Mouse (Mus musculus): ENCODE data around the gene Ndufb10. TPM values are rescaled to one million over a fixed set of nuclear protein-coding genes. Genes with fewer than 3 reads are reported as not detected.

Ndufb10 gene
- polyA plus RNA-seq, 1 experiment from 2014 or later = 413 TPM

DNA sequence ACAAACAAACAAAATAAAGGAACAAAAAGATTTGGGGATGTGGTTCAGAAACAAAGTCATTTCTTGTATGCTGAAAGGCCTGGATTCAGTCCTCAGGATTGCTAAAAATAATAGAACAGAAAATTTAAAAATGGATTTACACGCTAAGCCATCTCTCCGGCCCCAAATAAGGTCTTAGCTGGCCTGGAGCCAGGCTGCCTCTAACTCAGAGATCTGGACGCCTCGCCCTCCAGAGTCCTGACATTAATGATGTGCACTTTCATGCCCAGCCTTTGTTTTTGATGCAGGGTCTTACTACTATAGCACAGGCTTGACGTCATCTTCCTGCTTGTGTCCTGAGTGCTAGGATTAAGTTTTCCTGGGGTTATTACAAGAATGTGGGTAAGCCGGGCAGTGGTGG is 4.8 kb upstream of the Ndufb10 start:
- 69% methylated on average over 6 of the region's 6 CpGs for WGBS

DNA sequence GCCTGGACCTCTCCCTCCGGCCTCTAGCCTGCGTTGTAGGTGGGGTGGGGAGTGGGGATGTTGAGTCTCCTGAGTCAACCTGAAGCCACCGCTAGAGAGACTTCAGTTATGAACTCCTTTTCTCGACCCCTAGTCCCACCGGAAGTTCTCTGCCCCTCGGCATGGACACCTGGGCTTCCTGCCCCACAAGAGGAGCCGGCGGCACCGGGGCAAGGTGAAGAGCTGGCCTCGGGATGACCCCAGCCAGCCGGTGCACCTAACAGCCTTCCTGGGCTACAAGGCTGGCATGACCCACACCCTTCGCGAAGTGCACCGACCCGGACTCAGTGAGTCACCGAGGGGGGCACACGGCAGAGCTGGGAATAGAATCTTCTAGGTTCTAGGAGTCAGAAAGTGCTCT is 3.9 kb upstream of the Ndufb10 start:
- Histone ChIP-seq H3K9me3 (ENCODE audit: control insufficient read depth) (no peaks in the 10 kb centered on the region), H3K4me3 (ENCODE audit: low read depth, low read length) (no peak overlapping the region), H3K27ac (ENCODE audit: low read depth, low read length) (no peak overlapping the region), H3K27me3 (replicated peaks; ENCODE audit: control insufficient read depth, insufficient read depth, low read length) (peaks cover 3% of the 10 kb centered on the region; the same call in 1 of the 2 replicates), H3K36me3 (ENCODE audit: control insufficient read depth, insufficient read depth) (no peaks in the 10 kb centered on the region), H3K4me1 (replicated peaks; ENCODE audit: control insufficient read depth, insufficient read depth, low read length) (0 out of 2 replicates have a peak, but pooled peaks cover under 1% of the 10 kb centered on the region), H3K9ac (ENCODE audit: low read depth, low read length) (no peak overlapping the region), H3K4me2 (replicated peaks; ENCODE audit: low read depth) (no peak overlapping the region)
- ATAC-seq = no peak
- no peak for TF ChIP-seq CTCF (IDR thresholded peaks at IDR 0.05; ENCODE audit: low read depth)
- 65% methylated on average over 17 of the region's 17 CpGs for WGBS

More for the DNA sequence above, 4.8 kb upstream of the Ndufb10 start:
- Histone ChIP-seq H3K4me3 (ENCODE audit: low read depth, low read length) (no peak overlapping the region), H3K27me3 (replicated peaks; ENCODE audit: control insufficient read depth, insufficient read depth, low read length) (peaks cover 3% of the 10 kb centered on the region; the same call in 1 of the 2 replicates), H3K9me3 (ENCODE audit: control insufficient read depth) (no peaks in the 10 kb centered on the region), H3K4me2 (replicated peaks; ENCODE audit: low read depth) (no peak overlapping the region), H3K27ac (ENCODE audit: low read depth, low read length) (no peak overlapping the region), H3K9ac (ENCODE audit: low read depth, low read length) (no peak overlapping the region), H3K36me3 (ENCODE audit: control insufficient read depth, insufficient read depth) (no peaks in the 10 kb centered on the region), H3K4me1 (replicated peaks; ENCODE audit: control insufficient read depth, insufficient read depth, low read length) (no peaks in the 10 kb centered on the region)
- ATAC-seq = no peak
- TF ChIP-seq CTCF (IDR thresholded peaks at IDR 0.05; ENCODE audit: low read depth) = no peak

DNA sequence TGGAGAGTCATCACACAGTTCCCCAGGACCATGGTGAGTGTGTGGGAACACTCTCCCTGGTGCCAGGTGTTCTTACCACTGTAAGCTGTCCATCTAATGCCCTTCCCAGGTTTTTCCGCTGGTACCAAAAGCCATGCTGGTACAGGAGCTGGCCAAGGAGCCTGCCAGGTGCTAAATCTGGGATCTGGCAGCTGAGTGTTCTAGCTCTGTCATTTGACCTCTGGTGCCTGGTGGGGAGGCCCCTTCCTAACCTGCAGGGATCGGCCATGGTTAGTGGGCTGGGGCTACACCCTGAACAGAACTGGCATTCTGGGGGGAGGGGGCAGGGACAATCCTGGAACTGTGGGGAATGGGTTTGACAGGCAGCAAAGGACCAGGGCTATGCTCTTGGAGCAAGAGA is 3.3 kb upstream of the Ndufb10 start, which contains the start of gene Rpl3l:
Gene Rpl3l, plus strand, starts transcription at position 203 of the 400 bp plus-strand sequence.
- ATAC-seq = no peak
- 67% methylated on average over 2 of the region's 2 CpGs for WGBS
- H3K27me3 ChIP-seq (replicated peaks; ENCODE audit: control insufficient read depth, insufficient read depth, low read length) = peaks cover 3% of the 10 kb centered on the region; the same call in 1 of the 2 replicates

DNA sequence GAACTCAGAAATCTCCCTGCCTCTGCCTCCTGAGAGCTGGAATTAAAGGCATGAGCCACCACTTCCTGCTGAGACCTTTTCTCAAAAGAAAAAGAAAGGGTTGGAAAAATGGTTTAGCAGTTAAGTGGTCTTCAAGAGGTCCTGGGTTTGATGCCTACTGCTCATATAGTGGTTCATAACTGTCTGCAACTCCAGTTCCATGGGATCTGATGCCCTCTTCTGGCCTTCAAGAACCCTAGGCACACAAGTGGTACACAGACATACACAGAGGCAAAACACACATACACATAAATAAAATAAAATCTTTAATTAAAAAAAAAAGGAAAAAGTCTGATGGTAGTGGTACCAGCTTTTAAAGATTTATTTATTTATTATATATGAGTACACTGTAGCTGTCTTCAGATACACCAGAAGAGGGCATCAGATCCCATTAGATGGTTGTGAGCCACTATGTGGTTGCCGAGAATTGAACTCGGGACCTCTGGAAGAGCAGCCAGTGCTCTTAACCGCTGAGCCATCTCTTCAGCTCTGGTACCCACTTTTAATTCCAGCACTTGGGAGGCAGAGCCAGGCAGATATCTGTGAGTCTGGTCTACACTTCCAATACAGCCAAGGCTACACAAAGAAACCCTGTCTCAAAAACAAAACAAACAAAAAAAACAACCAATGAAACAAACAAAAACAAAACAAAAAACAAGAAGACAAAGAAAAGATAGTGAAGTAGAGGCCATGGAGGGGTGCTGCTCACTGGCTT is 1.5 kb upstream of the Ndufb10 start:
- Histone ChIP-seq H3K4me1 (replicated peaks; ENCODE audit: control insufficient read depth, insufficient read depth, low read length) (0 out of 2 replicates have a peak, but pooled peaks cover 3% of the 10 kb centered on the region), H3K4me3 (ENCODE audit: low read depth, low read length) (no peak overlapping the region), H3K27me3 (replicated peaks; ENCODE audit: control insufficient read depth, insufficient read depth, low read length) (peaks cover 3% of the 10 kb centered on the region; the same call in 1 of the 2 replicates), H3K27ac (ENCODE audit: low read depth, low read length) (no peak overlapping the region), H3K4me2 (replicated peaks; ENCODE audit: low read depth) (no peak overlapping the region), H3K36me3 (ENCODE audit: control insufficient read depth, insufficient read depth) (peaks cover 11% of the 10 kb centered on the region), H3K9ac (ENCODE audit: low read depth, low read length) (no peak overlapping the region), H3K9me3 (ENCODE audit: control insufficient read depth) (no peaks in the 10 kb centered on the region)
- peak; percentile 40 for TF ChIP-seq CTCF (IDR thresholded peaks at IDR 0.05; ENCODE audit: low read depth)
- WGBS = 73% methylated on average over 3 of the region's 3 CpGs
- ATAC-seq = no peak

More for the DNA sequence above, 3.3 kb upstream of the Ndufb10 start, which contains the start of gene Rpl3l:
- 0 out of 2 replicates have a peak, but pooled peaks cover 3% of the 10 kb centered on the region for H3K4me1 ChIP-seq (replicated peaks; ENCODE audit: control insufficient read depth, insufficient read depth, low read length)
- H3K36me3 ChIP-seq (ENCODE audit: control insufficient read depth, insufficient read depth) = no peaks in the 10 kb centered on the region
- H3K9me3 ChIP-seq (ENCODE audit: control insufficient read depth) = no peaks in the 10 kb centered on the region
- H3K9ac ChIP-seq (ENCODE audit: low read depth, low read length) = no peak within 1 kb of the TSS
- H3K27ac ChIP-seq (ENCODE audit: low read depth, low read length) = no peak within 1 kb of the TSS
- TF ChIP-seq CTCF (IDR thresholded peaks at IDR 0.05; ENCODE audit: low read depth) = no peak
- no peak within 1 kb of the TSS for H3K4me2 ChIP-seq (replicated peaks; ENCODE audit: low read depth)
- no peak within 1 kb of the TSS for H3K4me3 ChIP-seq (ENCODE audit: low read depth, low read length)

DNA sequence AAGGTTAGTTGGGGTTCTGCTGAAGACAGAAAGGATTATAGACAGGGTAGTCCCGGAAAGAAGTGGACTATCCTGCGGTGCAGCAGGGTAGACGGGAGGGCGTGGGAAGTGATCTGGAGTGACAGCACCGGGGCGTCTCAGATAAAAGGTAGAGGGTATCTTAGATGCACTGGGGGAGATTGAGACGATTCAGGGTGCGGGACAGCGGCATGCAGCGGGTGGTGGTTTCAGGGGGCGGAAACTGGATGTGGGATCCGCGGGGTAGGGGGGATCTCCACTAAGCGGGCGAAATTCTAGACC is 447 bp downstream of the Ndufb10 start:
- H3K36me3 ChIP-seq (ENCODE audit: control insufficient read depth, insufficient read depth) = peaks cover 11% of the 10 kb centered on the region
- H3K4me2 ChIP-seq (replicated peaks; ENCODE audit: low read depth) = peak overlapping the region; percentile 82
- peak overlapping the region; percentile 82 for H3K27ac ChIP-seq (ENCODE audit: low read depth, low read length)
- peak; percentile 4; the same call in 1 of the 2 replicates for ATAC-seq
- TF ChIP-seq CTCF (IDR thresholded peaks at IDR 0.05; ENCODE audit: low read depth) = no peak
- peak overlapping the region; percentile 81 for H3K9ac ChIP-seq (ENCODE audit: low read depth, low read length)
- WGBS = under 1% methylated on average over 15 of the region's 15 CpGs
- H3K27me3 ChIP-seq (replicated peaks; ENCODE audit: control insufficient read depth, insufficient read depth, low read length) = peaks cover 3% of the 10 kb centered on the region; the same call in 1 of the 2 replicates
- peak overlapping the region; percentile 82 for H3K4me3 ChIP-seq (ENCODE audit: low read depth, low read length)
- 0 out of 2 replicates have a peak, but pooled peaks cover 3% of the 10 kb centered on the region for H3K4me1 ChIP-seq (replicated peaks; ENCODE audit: control insufficient read depth, insufficient read depth, low read length)
- no peaks in the 10 kb centered on the region for H3K9me3 ChIP-seq (ENCODE audit: control insufficient read depth)

DNA sequence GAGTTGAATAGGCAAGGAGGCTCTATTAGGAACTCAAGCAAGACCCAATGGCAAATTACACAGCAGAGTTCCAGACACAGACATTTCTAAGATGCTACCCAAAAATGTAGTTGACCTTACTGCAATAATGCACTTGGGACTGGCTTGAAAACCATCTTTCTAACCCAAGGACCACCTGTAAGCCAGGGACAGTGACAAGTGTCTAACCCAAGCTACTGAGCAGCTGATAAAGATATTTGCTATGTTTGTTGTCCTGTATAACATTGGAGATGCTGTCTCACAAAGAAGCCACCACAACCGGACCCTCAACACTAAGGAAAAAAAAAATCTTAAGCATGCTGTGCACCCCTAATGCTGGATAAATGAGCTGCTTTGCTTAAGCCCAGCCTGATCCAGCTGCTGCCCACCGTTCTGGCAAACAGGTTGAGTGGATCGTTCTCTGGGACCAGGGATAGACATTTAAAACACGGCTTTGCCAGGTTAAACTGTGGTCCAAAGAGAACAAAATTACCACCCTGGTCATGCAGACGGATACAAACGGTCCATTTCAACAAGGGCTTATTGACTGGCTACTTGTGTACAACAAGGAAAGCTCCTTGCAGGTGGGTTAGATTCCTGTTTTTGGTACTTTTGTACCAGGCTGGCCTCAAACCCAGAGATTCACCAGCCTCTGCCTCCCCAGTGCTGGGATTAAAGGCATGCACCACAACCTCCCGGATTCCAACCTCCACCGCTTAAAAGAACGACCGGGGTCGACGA is 977 bp downstream of the Ndufb10 start:
- no peaks in the 10 kb centered on the region for H3K9me3 ChIP-seq (ENCODE audit: control insufficient read depth)
- peak overlapping the region; percentile 82 for H3K4me3 ChIP-seq (ENCODE audit: low read depth, low read length)
- under 1% methylated on average over 12 of the region's 12 CpGs for WGBS
- no peak for TF ChIP-seq CTCF (IDR thresholded peaks at IDR 0.05; ENCODE audit: low read depth)
- 0 out of 2 replicates have a peak, but pooled peaks cover 3% of the 10 kb centered on the region for H3K4me1 ChIP-seq (replicated peaks; ENCODE audit: control insufficient read depth, insufficient read depth, low read length)
- H3K27me3 ChIP-seq (replicated peaks; ENCODE audit: control insufficient read depth, insufficient read depth, low read length) = peaks cover 3% of the 10 kb centered on the region; the same call in 1 of the 2 replicates
- peak overlapping the region; percentile 82; the same call in 1 of the 2 replicates for H3K27ac ChIP-seq (ENCODE audit: low read depth, low read length)
- peaks cover 11% of the 10 kb centered on the region for H3K36me3 ChIP-seq (ENCODE audit: control insufficient read depth, insufficient read depth)
- peak overlapping the region; percentile 82 for H3K4me2 ChIP-seq (replicated peaks; ENCODE audit: low read depth)
- peak overlapping the region; percentile 81 for H3K9ac ChIP-seq (ENCODE audit: low read depth, low read length)
- no peak for ATAC-seq
